Mouse (Mus musculus) liver, adult 2 months (tissue): ENCODE measurements at regions not wholly inside any gene's neighbourhood (a gene's known extent, or its start where the extent isn't known, plus 50 kb on each side); places are given as distances from the start of the nearest gene placed in this dataset.

Experiments
- CTCF ChIP-seq: fragments of 200-500 bp; IDR thresholded peaks from 2 replicates; pipeline ENCODE4 v1.5.1; 2011; ENCODE audit warnings: low read depth, low read length, control low read depth
- POLR2A ChIP-seq: fragments of 200-500 bp; IDR thresholded peaks from 2 replicates; pipeline ENCODE4 v1.6.1; 2011; ENCODE audit warnings: low read length, control low read depth; ENCODE audit not compliant: insufficient read depth; ENCODE audit errors: extremely low read depth

- no peak for TF ChIP-seq CTCF
- no peak for TF ChIP-seq POLR2A
Measured at GRCm38 (mm10) chr13:103592371-103592770, 182.0 kb downstream of the Srek1 start.
